Mouse (Mus musculus): ENCODE measurements at regions not wholly inside any gene's neighbourhood (a gene's known extent, or its start where the extent isn't known, plus 50 kb on each side); places are given as distances from the start of the nearest gene placed in this dataset.

DNA sequence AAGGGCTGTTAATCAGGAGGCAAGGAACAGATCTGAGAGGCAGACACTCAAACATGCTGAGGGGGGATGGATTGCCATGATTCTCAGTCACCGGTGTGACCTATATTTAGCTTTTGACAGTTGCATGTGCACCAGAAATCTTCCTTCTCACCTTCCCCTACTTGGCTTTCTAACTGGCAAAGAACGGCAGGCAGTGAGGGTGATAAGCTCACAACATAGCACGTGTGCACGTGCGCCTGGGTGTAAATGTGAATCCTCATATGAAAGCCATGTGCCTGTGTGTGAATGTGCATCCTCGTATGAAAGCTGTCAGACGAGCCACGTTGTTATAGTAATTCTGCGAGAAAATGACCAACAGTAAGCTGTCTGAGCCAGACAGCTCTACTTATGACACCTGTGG is 200.3 kb downstream of the Rap2a start:
- WGBS (ENCODE audit: insufficient replicate concordance): 65% methylated on average over 9 of the region's 9 CpGs
- no peak overlapping the region for H3K27ac ChIP-seq
- no peaks in the 10 kb centered on the region for H3K4me1 ChIP-seq (replicated peaks; ENCODE audit: control insufficient read depth in 2 of 2, insufficient read depth in 2 of 2, low read length in 1 of 2)
- H3K9me3 ChIP-seq (ENCODE audit: control insufficient read depth, low read length): no peaks in the 10 kb centered on the region
- TF ChIP-seq CTCF (IDR thresholded peaks at IDR 0.05; ENCODE audit: low read depth) (no peak), EP300 (IDR thresholded peaks at IDR 0.05; ENCODE audit: low read depth) (no peak)
- no peak overlapping the region for H3K4me3 ChIP-seq (ENCODE audit: insufficient read depth in 1 of 2, low read depth in 2 of 2, low read length in 2 of 2)
- no peak overlapping the region for H3K4me2 ChIP-seq (ENCODE audit: low read depth)
- no peaks in the 10 kb centered on the region for H3K36me3 ChIP-seq (replicated peaks; ENCODE audit: control insufficient read depth, insufficient read depth, low read depth)
- H3K9ac ChIP-seq (replicated peaks): no peak overlapping the region
- no peak for ATAC-seq (ENCODE audit: insufficient read depth)
- DNase-seq (ENCODE audit: low read depth in 3 of 3, low spot score in 3 of 3): no peak
- no peaks in the 10 kb centered on the region for H3K27me3 ChIP-seq (ENCODE audit: control insufficient read depth, insufficient read depth, low read length)

DNA sequence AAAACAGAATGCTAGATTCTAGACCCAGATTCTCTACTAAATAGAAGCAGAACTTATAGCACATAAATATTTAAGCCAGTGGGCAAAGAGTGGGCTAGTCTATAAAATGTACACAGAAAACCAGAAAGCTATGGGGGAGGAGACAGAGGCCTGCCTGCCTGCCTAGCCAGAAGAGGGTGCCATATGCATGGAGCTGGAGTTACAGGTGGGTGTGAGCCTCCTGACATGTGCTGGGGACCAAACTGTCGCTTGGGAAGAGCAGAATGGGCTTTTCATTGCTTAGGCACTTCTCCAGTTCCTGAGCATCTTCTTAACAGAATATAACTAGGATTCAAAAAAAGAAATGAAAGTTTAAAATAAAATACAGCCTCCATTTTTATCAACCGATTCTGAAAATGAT is 200.8 kb downstream of the Rap2a start:
- H3K27me3 ChIP-seq (ENCODE audit: control insufficient read depth, insufficient read depth, low read length): no peaks in the 10 kb centered on the region
- H3K4me1 ChIP-seq (replicated peaks; ENCODE audit: control insufficient read depth in 2 of 2, insufficient read depth in 2 of 2, low read length in 1 of 2): no peaks in the 10 kb centered on the region
- H3K36me3 ChIP-seq (replicated peaks; ENCODE audit: control insufficient read depth, insufficient read depth, low read depth): no peaks in the 10 kb centered on the region
- H3K4me3 ChIP-seq (ENCODE audit: insufficient read depth in 1 of 2, low read depth in 2 of 2, low read length in 2 of 2): no peak overlapping the region
- TF ChIP-seq EP300 (IDR thresholded peaks at IDR 0.05; ENCODE audit: low read depth) (no peak), CTCF (IDR thresholded peaks at IDR 0.05; ENCODE audit: low read depth) (no peak)
- H3K27ac ChIP-seq: no peak overlapping the region
- no peak for ATAC-seq (ENCODE audit: insufficient read depth)
- DNase-seq (ENCODE audit: low read depth in 3 of 3, low spot score in 3 of 3): no peak
- WGBS (ENCODE audit: insufficient replicate concordance): 56% methylated on average over 2 of the region's 2 CpGs
- H3K9ac ChIP-seq (replicated peaks): no peak overlapping the region
- H3K9me3 ChIP-seq (ENCODE audit: control insufficient read depth, low read length): no peaks in the 10 kb centered on the region
- H3K4me2 ChIP-seq (ENCODE audit: low read depth): no peak overlapping the region

DNA sequence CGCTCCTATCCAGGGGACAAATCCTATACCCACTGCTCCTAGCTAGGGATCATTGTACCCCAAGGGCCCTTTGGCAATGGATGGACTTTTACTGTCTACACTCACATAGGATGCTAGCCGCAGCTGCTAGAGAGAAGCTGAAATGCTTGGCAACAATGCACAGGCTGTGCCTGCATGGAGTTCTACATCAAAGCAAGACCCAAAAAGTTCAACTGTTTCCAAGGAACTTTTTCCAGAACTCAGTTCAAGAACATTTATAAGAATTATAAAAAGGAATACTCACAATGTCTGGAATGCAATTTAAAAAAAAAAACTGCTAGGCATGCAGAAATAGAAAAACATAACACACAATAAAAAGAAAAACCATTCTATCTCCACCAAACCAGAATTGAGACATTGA is 202.0 kb downstream of the Rap2a start:
- no peak overlapping the region for H3K27ac ChIP-seq
- H3K9ac ChIP-seq (replicated peaks): no peak overlapping the region
- no peaks in the 10 kb centered on the region for H3K4me1 ChIP-seq (replicated peaks; ENCODE audit: control insufficient read depth in 2 of 2, insufficient read depth in 2 of 2, low read length in 1 of 2)
- TF ChIP-seq CTCF (IDR thresholded peaks at IDR 0.05; ENCODE audit: low read depth) (no peak), EP300 (IDR thresholded peaks at IDR 0.05; ENCODE audit: low read depth) (no peak)
- H3K4me3 ChIP-seq (ENCODE audit: insufficient read depth in 1 of 2, low read depth in 2 of 2, low read length in 2 of 2): no peak overlapping the region
- H3K27me3 ChIP-seq (ENCODE audit: control insufficient read depth, insufficient read depth, low read length): no peaks in the 10 kb centered on the region
- no peak overlapping the region for H3K4me2 ChIP-seq (ENCODE audit: low read depth)
- 70% methylated on average over 2 of the region's 2 CpGs for WGBS (ENCODE audit: insufficient replicate concordance)
- no peaks in the 10 kb centered on the region for H3K9me3 ChIP-seq (ENCODE audit: control insufficient read depth, low read length)
- DNase-seq (ENCODE audit: low read depth in 3 of 3, low spot score in 3 of 3) (no peak), ATAC-seq (ENCODE audit: insufficient read depth) (no peak)
- H3K36me3 ChIP-seq (replicated peaks; ENCODE audit: control insufficient read depth, insufficient read depth, low read depth): no peaks in the 10 kb centered on the region

DNA sequence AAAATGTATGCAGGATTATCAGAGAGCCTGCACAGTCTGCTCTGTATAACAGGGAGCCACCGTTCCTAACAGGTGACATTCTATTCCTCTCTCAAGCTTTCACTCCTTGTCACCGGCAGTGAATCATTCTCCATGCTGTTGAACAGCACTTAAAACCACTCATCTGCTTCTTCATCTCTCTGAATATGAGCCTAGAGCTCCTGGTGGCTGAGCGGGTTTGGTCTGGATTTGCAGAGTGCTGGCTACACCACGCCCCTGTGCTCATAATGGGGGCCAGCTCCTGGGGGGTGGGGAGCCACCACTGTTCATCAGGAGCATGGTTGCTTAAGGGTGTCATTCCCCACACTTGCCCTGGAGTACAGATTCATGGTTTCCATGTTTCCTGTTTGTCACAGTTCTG is 207.0 kb downstream of the Rap2a start:
- Histone ChIP-seq H3K9me3 (ENCODE audit: control insufficient read depth, low read length) (no peaks in the 10 kb centered on the region), H3K4me2 (ENCODE audit: low read depth) (no peak overlapping the region), H3K4me3 (ENCODE audit: insufficient read depth in 1 of 2, low read depth in 2 of 2, low read length in 2 of 2) (no peak overlapping the region), H3K4me1 (replicated peaks; ENCODE audit: control insufficient read depth in 2 of 2, insufficient read depth in 2 of 2, low read length in 1 of 2) (no peaks in the 10 kb centered on the region; a peak in 1 of 4 replicates), H3K27me3 (ENCODE audit: control insufficient read depth, insufficient read depth, low read length) (no peaks in the 10 kb centered on the region), H3K27ac (no peak overlapping the region), H3K36me3 (replicated peaks; ENCODE audit: control insufficient read depth, insufficient read depth, low read depth) (no peaks in the 10 kb centered on the region), H3K9ac (replicated peaks) (no peak overlapping the region)
- no peak for ATAC-seq (ENCODE audit: insufficient read depth)
- DNase-seq (ENCODE audit: low read depth in 3 of 3, low spot score in 3 of 3): no peak
- WGBS (ENCODE audit: insufficient replicate concordance): 63% methylated on average over 4 of the region's 4 CpGs
- TF ChIP-seq CTCF (IDR thresholded peaks at IDR 0.05; ENCODE audit: low read depth): no peak
- no peak for TF ChIP-seq EP300 (IDR thresholded peaks at IDR 0.05; ENCODE audit: low read depth)

DNA sequence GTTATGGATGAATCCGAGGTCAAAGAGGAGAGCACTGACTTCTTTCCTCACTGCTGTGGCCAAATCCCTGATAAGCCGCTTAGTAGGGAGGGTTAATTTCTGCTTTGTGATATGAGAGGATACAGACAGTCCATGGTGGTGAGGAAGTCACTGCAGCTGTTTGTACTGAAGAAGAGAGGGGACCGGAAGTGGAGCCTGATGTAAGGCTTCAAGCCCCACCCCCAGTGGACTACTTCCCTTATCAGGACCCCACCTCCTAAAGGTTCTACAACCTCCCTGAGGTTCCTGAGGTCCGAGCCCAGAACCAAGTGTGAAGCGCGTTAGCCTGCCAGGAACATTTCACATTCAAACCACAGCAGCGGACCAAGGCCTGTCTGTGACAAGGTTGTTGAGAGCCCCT is 207.6 kb downstream of the Rap2a start:
- ATAC-seq (ENCODE audit: insufficient read depth): no peak

More for the DNA sequence above, 207.6 kb downstream of the Rap2a start:
- H3K4me2 ChIP-seq (ENCODE audit: low read depth): no peak overlapping the region
- TF ChIP-seq CTCF (IDR thresholded peaks at IDR 0.05; ENCODE audit: low read depth) (no peak), EP300 (IDR thresholded peaks at IDR 0.05; ENCODE audit: low read depth) (no peak)
- no peak overlapping the region for H3K9ac ChIP-seq (replicated peaks)
- no peaks in the 10 kb centered on the region for H3K36me3 ChIP-seq (replicated peaks; ENCODE audit: control insufficient read depth, insufficient read depth, low read depth)
- DNase-seq (ENCODE audit: low read depth in 3 of 3, low spot score in 3 of 3): no peak
- H3K27me3 ChIP-seq (ENCODE audit: control insufficient read depth, insufficient read depth, low read length): no peaks in the 10 kb centered on the region
- H3K9me3 ChIP-seq (ENCODE audit: control insufficient read depth, low read length): no peaks in the 10 kb centered on the region
- WGBS (ENCODE audit: insufficient replicate concordance): 54% methylated on average over 7 of the region's 7 CpGs
- H3K4me1 ChIP-seq (replicated peaks; ENCODE audit: control insufficient read depth in 2 of 2, insufficient read depth in 2 of 2, low read length in 1 of 2): no peaks in the 10 kb centered on the region; a peak in 1 of 4 replicates
- no peak overlapping the region for H3K4me3 ChIP-seq (ENCODE audit: insufficient read depth in 1 of 2, low read depth in 2 of 2, low read length in 2 of 2)
- H3K27ac ChIP-seq: no peak overlapping the region

Data from liver, embryonic 14.5 days (tissue).